Mouse (Mus musculus) frontal cortex, adult (tissue): ENCODE measurements around the gene Phactr4.

Experiments
- ATAC-seq: cut with Nextera tagmentation; 2 replicates; pipeline ENCODE4 v1.9.2; 2017; ENCODE audit warnings: mild to moderate bottlenecking, moderate library complexity, mixed read lengths; ENCODE audit not compliant: low TSS enrichment

Gene Phactr4

DNA sequence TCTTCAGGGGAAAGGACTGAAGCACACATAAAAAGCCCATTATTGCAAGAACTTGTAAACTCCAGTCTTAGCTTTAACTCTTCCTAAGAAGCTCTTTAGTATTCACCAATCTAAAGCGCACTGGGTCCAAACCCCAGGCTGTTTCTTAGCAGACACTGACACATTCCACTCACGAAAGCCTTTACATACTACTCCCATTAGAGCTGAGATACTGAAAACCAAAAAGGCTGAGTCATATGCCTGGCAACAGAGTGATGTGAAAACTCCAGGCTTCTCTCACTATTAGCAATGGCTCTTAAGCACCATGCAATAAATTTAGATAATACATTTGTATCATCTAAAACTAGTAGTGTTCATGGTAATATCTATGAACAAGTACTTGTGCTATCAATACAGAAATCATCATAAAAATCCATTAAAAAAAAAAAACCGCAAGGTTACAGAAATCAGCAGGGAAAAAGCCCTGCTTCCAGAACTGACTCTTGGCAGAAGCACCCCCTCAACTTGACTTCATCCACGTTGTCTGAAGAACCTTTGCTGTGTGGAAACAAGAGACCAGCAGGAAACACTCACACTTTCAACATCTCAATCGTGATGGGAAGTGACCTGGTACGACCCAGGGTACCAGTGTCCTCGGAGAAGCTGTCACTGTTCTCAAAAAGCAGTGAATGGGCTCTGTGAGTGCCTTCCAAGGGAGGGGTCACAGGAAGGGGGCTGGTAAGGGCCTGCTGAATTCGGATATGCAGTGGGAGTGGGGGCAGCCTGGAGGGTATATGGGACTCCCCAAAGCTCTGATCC, 52.1 kb downstream of the Phactr4 start:
- ATAC-seq = no peak

DNA sequence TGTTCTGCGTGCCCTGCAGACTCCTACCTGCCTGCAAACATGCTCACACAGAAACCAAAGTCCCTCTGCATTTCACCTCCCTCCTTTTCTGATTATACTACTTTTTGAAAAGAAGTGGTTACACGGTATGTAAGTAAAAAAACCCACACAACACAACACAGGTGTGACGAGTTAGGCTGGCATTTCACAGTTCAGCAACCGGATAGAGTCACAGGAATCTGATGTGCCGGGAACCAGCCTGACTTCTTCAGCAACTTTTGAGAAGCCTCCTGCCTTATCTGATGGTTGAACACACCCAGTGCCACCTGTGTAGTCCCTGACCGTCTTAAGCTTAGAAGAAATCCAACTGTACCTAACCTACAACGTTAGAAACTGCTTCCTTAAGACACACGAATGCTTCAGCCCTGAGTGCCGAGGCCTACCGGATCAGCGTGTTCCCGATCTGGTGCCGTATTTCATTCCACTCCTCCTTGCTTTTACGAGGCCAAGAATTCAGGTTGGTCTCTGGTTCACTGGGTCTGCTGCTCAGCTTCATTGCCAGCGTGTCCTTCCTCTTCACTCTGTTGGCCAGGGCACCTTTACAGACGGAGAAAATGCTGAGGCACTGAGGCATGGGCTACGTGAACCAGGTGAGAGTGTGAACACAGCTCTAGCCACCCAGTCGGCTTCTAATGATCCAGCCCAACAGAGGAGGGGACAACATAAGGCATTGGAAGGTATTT, 54.6 kb downstream of the Phactr4 start:
- ATAC-seq = no peak

DNA sequence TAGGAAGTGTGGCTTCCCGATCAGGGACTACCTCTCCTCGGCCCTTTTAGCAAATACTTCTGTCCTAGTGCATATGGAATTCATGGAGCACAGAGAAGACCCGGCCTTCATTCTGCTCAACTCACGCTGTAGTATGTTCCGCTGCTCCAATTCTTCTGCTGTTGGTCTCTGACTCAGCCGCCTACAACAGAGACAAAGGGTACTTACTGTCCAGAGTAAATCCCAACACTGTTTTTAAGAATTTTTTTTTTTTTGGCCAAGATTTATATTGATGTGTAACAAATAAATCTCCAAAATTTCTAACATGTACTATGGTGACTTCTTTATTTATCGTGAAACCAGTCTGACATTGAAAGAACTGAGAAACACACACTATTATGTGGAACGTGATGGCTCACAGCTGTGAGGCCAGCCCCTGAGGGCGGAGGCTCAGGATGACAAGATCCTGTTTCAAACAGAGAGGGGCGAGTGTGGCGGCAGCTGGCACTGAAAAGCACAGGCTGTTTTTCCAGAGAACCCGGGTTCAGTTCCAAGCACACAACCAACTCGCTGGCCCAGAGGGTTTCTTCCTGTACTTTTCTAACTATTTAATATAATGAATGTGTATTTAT, 56.7 kb downstream of the Phactr4 start:
- ATAC-seq = no peak

DNA sequence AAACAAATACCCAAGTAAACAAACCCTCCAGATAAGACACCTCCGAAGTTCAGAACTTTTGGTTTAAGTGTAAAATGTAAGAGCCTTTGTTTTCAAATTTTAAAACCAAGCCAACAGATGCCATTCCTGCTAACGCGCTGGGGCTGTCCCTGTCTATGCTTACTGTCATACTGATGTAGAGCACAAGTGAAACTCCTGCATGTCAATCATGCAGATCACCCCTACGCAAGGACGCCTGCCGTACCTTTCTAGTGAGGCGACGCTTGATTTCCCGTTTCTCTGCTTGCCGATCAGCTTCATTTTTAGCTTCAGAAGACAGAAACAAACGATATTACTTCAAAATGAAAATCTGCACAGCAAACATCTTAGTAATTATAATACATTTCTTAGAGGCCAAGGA, 58.8 kb downstream of the Phactr4 start:
- ATAC-seq = no peak

DNA sequence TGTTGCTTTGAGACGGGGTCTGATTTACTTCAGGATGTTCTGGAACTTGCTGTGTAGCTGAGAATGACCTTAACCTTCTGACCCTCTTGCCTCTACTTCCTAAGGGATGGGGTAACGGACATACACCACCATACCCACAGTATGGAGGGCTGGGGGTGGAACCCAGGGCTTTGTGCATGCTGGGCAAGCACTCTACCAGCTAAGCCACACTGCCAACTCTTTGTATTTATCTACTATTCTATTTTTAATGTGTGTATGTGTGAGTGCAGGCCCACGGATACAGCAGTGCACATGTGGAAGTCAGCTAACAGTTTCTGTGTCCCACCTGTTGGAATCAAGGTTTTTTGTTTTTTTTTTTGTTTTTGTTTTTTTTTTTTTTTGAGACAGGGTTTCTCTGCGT, 62.8 kb downstream of the Phactr4 start:
- ATAC-seq = no peak

DNA sequence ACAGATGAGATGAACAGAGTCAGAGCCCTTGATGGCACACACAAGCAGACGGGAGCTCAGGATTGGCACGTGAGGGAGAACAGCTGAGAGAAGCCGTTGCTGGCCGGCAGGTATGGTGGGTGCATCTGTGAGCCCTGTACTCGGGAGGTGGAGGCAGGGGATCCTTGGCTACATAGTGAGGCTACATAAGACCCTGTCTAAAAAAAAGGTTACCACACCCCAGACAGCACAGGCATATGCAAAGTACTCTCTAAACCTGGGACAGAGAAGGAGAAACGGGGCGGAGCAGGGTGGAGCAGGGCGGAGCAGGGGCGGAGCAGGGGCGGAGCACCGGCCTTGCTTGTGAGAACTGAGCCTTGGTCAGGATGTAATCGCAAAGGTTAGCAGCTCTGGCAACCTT, 66.1 kb downstream of the Phactr4 start:
- no peak for ATAC-seq

DNA sequence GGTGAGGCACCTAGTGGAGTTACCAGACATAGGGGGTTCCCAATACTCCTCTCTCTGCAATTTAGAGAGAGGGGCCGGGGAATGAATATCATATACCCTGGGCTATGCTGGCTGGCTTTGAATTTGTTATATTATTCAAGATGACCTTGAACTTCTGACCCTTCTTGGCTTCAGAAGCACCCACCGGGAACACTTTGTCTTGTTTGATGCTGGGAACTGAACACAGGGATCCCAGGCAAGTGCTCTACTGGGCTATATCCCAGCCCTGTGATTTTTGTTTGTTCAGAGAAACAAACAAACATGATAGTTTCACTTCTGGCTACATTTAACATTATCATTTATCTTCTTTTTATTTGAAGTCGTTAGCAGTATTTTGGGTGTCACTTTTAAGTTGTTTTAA, 66.9 kb downstream of the Phactr4 start:
- ATAC-seq = no peak

DNA sequence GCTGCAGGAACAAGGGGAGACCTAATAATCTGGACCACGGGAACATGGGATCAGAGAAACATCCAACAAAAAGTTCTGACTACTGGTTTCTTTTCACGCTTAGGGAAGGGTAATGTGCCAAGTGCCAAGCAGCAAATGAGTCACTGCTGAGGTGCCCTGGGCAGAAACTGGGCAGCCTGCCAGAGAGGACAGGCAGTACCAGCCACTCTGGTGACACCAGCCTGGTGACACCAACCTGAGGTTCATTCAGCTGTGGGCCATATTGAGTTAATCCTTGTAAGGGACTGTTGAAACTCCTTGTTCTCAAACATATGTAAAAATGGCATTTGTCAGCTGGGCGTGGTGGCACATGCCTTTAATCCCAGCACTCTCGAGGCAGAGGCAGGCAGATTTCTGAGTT, 67.7 kb downstream of the Phactr4 start:
- ATAC-seq = no peak

DNA sequence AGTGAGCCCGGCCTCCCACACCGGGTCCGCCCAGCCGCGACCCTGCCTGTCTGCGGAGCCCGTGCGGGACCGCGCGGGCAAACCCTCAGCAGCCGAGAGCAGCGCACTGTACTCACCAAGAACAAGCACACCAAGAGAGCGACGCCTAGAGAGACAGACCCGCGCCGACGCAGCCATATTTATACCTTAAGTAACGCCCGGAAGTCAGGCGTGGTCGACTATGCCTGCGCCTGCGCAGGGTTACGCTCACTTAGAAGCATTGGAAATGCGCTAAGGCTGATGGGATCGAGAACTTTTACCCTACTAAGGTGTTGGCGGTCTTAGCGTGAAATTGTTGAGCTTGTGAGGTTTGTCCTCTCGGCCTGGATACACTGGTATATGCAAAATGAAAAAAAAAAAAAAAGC, 68.8 kb downstream of the Phactr4 start, which contains the start of gene Rcc1:
Gene Rcc1, minus strand, starts transcription at position 125 of the 405 bp plus-strand sequence.
- peak; percentile 89 for ATAC-seq

DNA sequence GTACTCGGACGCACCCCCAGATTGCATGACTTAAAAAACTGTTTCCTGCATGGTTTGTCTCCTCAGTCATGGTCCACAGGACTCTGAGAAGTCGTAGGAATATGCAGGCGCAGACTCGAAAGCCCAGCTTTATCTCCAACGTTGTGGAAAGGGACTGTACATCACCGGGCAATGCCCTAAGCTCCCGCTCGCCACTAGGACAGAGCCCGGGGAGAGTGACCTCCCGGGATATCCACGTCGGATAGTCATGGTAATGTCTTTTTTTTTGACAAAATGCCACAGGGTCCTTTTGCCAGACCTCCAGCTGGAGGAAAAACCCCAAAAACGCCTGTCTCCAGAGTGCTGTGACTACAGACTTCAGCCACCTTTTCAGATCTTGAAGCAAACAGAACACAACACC, 69.5 kb downstream of the Phactr4 start:
- 0 out of 2 replicates have a peak, but pooled peaks have one; percentile 26 for ATAC-seq

DNA sequence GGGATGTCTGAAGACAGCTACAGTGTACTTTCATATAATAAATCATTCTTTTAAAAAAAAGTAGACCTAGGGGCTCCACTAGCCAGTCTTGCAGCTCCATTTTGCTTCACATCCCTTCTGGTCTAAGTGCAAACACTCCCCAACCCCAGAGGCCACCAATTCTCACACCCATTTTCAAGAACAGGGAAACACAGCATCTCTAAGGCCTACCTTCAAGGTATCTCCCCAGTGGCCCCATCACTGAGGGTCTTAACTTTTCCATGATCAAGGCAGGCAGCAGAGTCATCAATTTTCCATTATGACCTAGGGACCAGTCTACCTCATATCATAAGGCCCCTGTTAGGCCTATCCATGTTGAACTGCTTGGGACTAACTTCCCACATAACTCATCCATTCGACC, 70.9 kb downstream of the Phactr4 start:
- ATAC-seq = no peak

DNA sequence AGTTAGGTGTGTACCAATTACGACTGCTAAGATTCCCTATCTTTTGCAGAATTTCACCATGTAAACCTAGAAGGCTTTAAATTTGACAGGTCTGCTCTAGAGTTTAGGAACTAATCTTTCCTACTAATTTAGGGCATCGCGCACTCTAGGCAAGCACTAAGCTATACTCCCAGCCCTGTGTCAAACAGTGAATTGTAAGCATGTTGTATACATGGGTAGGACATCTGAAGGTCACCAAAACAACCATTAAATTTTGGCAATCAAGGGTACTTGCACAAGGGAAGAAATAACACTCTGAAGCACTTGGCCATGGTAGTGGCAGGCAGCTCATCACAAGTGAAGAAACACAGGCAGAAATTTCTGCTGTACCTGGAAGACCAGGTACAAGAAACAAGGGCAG, 71.4 kb downstream of the Phactr4 start:
- ATAC-seq = no peak

DNA sequence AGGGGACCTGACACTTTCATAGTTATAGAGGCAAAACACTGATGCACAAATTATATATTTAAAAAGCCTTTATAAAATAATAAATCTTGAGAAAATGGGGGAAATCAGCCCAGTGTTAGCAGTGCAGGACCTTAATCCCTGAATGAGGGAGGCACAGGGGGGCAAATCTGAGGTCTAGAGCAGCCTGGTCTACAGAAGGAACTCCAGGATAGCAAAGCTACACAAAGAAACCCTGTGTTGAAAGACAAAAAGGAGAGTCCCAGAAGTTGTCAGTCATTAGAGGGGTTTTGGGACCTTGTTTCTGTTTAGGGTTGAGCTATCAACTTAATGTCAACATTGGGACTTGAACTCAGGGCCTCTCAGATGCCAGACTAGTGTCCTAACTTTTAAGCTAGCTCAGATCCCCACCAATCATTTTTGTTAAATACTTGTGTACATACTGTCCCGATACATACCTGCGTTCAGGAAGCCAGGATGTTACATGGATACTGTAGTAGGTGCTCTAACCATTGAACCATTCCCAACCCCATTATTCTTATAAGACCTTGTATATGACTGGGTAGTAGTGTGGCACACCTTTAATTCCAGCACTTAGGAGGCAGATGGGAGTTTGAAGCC, 72.1 kb downstream of the Phactr4 start:
- ATAC-seq = no peak

DNA sequence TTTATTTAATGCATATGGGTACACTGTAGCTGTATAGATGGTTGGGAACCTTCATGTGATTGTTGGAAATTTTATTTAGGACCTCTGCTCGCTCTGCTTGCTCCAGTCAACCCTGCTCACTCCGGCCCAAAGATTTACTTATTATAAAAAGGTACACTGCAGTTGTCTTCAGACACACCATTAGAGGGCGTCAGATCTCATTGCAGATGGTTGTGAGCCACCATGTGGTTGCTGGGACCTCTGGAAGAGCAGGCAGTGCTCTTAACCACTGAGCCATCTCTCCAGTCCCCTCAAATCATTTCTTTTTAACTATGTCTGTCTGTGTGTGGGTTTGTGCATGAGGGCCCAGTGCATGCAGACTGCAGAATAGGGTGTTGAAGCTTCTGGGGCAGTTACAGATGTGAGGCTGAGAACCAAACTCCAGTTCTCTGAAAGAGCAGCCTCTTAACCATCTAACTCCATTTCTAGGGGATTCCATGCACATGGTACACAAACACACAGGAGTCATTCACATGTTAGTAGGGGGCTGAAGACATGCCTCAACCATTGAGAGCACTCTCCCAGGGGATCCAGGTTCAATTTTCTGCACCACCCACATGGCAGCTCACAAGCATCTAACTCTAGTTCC, 72.7 kb downstream of the Phactr4 start:
- no peak for ATAC-seq

DNA sequence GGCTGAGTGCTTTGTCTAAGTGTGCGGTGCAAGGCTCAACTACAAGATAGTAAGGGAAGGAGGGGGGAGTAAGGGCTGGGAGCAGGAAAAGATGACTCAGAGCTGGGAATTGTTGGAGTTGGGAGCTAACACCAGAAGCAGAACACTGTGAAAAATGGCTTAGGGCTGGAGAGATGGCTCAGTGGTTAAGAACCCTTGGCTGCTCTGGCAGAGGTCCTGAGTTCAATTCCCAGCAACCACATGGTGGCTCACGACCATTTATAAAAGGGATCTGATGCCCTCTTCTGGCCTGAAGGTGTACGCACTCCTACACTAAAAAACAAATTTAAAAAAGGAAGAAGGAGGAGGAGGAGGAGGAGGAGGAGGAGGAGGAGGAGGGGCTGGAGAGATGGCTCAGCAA, 75.6 kb downstream of the Phactr4 start:
- ATAC-seq = no peak

DNA sequence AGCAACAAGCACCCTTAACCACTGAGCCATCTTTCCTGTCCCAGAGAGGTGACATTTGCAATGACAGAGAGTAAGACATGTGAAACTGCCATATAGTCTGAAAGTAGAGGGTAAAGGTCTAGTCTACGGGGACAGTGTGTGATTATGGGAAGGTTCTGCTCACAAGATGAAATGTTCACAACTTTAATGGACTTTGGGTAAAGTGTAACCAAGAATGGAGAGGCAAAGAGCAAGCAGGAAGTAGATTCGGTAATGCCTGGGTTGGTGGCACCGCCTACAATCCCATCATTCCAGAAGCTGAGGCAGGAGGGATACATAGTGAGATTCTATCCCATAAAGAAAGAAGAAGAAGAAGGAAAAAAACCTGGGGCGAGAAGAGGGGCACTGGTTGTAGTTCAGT, 76.0 kb downstream of the Phactr4 start:
- no peak for ATAC-seq

DNA sequence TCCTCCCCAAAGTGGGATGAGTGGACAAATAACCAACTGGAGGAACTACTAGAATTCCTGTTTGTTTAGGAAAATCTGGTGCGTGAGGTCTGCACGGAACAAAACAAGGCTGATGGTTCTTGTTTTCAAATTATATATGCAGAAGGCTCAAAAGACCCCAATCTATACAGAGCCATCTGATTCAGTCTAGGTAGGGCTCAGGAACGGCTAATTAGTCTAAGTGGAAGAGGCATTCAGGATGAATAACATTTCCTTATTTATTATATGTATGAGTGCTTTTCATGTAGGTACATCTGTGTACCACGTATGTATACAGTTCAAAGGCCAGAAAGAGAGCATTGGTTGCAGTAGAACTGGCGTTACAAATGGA, 76.5 kb downstream of the Phactr4 start:
- ATAC-seq = no peak

DNA sequence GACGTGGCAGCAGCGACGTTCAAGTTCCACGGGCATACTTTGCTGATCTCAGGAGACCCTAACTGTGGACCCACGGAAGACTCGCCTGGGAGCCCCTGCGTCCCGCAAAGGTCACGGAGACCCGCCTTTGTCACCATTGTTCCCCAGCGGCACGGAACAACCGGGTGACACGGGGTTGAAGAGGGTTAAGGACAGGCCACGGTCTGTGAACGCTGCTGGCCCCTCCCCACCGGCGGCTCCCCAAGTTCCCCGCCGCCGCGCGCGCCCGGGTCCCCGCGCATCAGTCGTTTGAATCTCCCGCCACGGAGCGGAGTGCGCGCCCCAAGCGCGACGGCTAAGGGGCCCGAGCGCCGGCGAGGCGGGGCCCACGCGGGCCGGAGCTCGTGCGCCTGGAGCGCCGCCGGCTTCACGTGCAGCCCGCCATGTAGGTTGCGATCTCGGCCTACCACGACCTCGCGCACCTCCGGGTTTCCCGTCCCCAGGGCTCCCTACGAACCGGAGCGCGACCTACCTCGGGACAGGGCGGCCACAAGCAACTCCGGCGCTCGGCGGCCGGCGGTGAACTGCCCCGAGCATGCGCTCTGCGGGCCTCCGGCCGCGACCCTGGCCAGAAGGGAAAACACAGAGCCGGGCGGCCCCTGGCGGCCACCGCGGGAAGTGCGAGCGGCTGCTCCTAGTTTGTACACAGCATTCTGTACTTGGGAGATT, 77.0 kb downstream of the Phactr4 start:
- peak; percentile 87 for ATAC-seq

DNA sequence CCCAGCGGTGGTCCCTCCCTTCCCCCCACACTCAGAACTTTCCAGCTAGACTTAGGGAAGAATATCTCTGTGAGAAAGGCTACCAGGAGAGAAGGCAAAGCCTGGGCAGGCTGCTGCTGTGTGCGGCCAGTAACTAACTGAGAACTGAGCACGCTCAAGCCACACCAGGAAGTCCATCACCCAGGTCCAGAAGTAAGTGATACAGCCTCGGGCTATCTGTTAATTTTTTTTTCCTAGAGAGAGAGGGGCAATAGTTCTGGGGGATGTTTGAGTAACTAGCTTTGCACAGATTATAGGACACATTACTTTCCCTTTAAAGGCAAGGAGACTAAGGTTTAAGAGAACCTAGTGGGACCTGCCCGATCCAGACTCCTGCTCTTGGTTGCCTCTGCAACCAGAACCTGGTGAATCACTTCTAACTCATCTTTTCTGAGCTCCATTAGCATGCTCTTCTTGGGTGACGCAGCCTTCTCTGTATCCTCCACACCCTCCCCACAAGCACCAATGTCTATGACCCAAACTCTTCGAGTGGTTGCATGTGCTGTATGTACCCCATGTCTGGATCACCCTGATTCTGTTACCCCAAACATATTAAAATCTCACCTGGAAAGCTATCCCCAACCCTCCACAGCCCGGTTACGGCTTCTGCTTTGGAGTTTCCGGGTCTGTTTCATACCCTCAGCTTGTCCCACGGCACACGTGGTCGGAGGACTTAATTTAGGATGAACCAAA, 77.7 kb downstream of the Phactr4 start:
- no peak for ATAC-seq

DNA sequence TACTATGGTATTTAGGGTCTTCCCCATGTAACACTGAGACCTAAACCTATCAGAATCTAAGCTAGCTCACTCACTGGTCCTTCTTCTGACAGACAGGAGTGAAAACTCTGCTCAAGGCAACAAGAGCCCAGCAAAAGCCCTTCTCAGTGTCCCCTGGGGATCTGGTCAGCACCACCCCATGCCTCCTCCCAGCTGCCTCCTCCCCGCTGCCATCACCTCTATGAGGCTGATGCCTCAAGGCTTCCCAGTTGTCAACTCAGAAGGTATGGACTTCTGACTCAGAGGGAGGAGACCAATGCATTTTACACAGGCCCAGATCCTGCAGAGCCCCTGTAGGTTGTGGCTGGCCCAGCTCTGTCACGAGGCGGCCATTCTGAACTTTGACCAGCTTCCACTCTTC, 80.8 kb downstream of the Phactr4 start:
- no peak for ATAC-seq

DNA sequence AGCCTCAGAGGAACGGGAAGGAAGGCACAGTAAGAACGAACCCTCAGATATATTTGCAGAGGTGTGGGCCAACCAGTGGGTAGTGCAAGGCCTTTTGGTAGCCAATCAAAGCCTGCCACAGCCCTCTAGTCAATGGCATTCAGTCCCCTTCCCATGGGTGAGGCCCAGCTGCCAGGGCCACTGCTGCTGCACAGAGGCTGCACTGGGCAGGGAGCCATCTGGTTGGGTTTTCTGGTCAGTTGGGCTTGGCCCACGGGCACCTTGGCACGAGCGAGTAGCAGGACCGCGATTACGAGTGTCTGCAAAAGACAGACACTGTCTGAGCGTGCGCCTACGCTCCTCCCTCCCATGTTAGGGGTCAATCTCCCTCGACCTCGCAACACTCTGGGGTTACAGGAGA, 83.3 kb downstream of the Phactr4 start:
- ATAC-seq = no peak
